Mouse (Mus musculus) lung, postnatal 14 days (tissue): ENCODE measurements at regions not wholly inside any gene's neighbourhood (a gene's known extent, or its start where the extent isn't known, plus 50 kb on each side); places are given as distances from the start of the nearest gene placed in this dataset.

Experiments used
- DNase-seq: peaks from one replicate; pipeline ENCODE4 v3.0.0; 2021

- DNase-seq: no peak
These were observed 132.7 kb downstream of the Otoa start for GRCm38 (mm10) chr7:121214181-121214580.

- no peak for DNase-seq
These were observed 133.6 kb downstream of the Otoa start for GRCm38 (mm10) chr7:121215032-121215431.

GRCm38 (mm10) chr7:121215735-121216134, 134.3 kb downstream of the Otoa start:
- no peak for DNase-seq

GRCm38 (mm10) chr7:121218031-121218430, 136.6 kb downstream of the Otoa start:
- no peak for DNase-seq

GRCm38 (mm10) chr7:121221158-121221557, 139.7 kb downstream of the Otoa start:
- no peak for DNase-seq

- no peak for DNase-seq
These were observed 150.4 kb downstream of the Otoa start for GRCm38 (mm10) chr7:121231881-121232280.

- no peak for DNase-seq
These were observed 153.4 kb downstream of the Otoa start for GRCm38 (mm10) chr7:121234831-121235230.

GRCm38 (mm10) chr7:121239731-121240130, 151.9 kb upstream of the Hs3st2 start:
- no peak for DNase-seq

- DNase-seq: no peak
These were observed 143.8 kb upstream of the Hs3st2 start for GRCm38 (mm10) chr7:121247845-121248244.

GRCm38 (mm10) chr7:121257466-121257865, 134.2 kb upstream of the Hs3st2 start:
- no peak for DNase-seq

GRCm38 (mm10) chr7:121258826-121259496, 132.7 kb upstream of the Hs3st2 start:
- peak; percentile 24 for DNase-seq

GRCm38 (mm10) chr7:121259497-121260009, 132.1 kb upstream of the Hs3st2 start:
- DNase-seq: no peak

- DNase-seq: no peak
These were observed 122.3 kb upstream of the Hs3st2 start for GRCm38 (mm10) chr7:121269358-121269757.

GRCm38 (mm10) chr7:121280597-121280996, 111.1 kb upstream of the Hs3st2 start:
- no peak for DNase-seq

GRCm38 (mm10) chr7:121282154-121282553, 109.5 kb upstream of the Hs3st2 start:
- DNase-seq: no peak

- no peak for DNase-seq
These were observed 101.9 kb upstream of the Hs3st2 start for GRCm38 (mm10) chr7:121289737-121290136.

GRCm38 (mm10) chr7:121296151-121296695, 95.4 kb upstream of the Hs3st2 start:
- DNase-seq: no peak

GRCm38 (mm10) chr7:121312961-121313587, 78.6 kb upstream of the Hs3st2 start:
- no peak for DNase-seq

GRCm38 (mm10) chr7:121314521-121314920, 77.1 kb upstream of the Hs3st2 start:
- DNase-seq: no peak

- no peak for DNase-seq
These were observed 62.4 kb upstream of the Hs3st2 start for GRCm38 (mm10) chr7:121329274-121329673.

- no peak for DNase-seq
These were observed 59.1 kb upstream of the Hs3st2 start for GRCm38 (mm10) chr7:121332532-121332931.

GRCm38 (mm10) chr7:121335390-121336109, 56.1 kb upstream of the Hs3st2 start:
- DNase-seq: no peak

- DNase-seq: no peak
These were observed 51.7 kb upstream of the Hs3st2 start for GRCm38 (mm10) chr7:121339942-121340341.
